Mouse (Mus musculus) heart, adult 2 months (tissue): ENCODE data around the gene Smc6. TPM values are rescaled to one million over a fixed set of nuclear protein-coding genes. Genes with fewer than 3 reads are reported as not detected.

Source experiments
- DNase-seq, 2 experiments: peaks; one replicate each; pipeline ENCODE4 v3.0.0; 2021
- H3K27ac ChIP-seq: fragments of 200-600 bp; 2 replicates; pipeline ENCODE4 v1.8.1; 2022
- H3K27me3 ChIP-seq: fragments of 200-500 bp; 2 replicates; pipeline ENCODE4 v1.6.1; 2012; ENCODE audit warnings: mild to moderate bottlenecking, low read length, inconsistent platforms, mixed read lengths; ENCODE audit not compliant: control insufficient read depth, insufficient read depth
- H3K36me3 ChIP-seq: fragments of 200-500 bp; 2 replicates; pipeline ENCODE4 v1.6.1; 2012; ENCODE audit warnings: low read length, inconsistent platforms; ENCODE audit not compliant: control insufficient read depth, insufficient read depth
- H3K4me1 ChIP-seq: fragments of 200-500 bp; 2 replicates; pipeline ENCODE4 v1.6.1; 2011; ENCODE audit warnings: low read length; ENCODE audit not compliant: control insufficient read depth, insufficient read depth
- H3K4me3 ChIP-seq: fragments of 200-600 bp; 2 replicates; pipeline ENCODE4 v1.8.1; 2022
- H3K79me2 ChIP-seq: fragments of 200-500 bp; replicated peaks from 2 replicates; pipeline ENCODE4 v1.6.1; 2012; ENCODE audit warnings: mild to moderate bottlenecking, inconsistent platforms, low read length, moderate library complexity, mixed read lengths; ENCODE audit not compliant: control insufficient read depth, insufficient read depth
- H3K9ac ChIP-seq: fragments of 200-500 bp; 2 replicates; pipeline ENCODE4 v1.6.1; 2012; ENCODE audit warnings: low read depth, mild to moderate bottlenecking, control low read depth, inconsistent platforms, low read length, mixed read lengths
- CTCF ChIP-seq: fragments of 200-600 bp; IDR thresholded peaks from 2 replicates; pipeline ENCODE4 v1.8.1; 2022; ENCODE audit warnings: antibody characterized with exemption, mild to moderate bottlenecking, moderate library complexity
- EP300 ChIP-seq: fragments of 200-500 bp; IDR thresholded peaks from 2 replicates; pipeline ENCODE4 v1.6.1; 2011; ENCODE audit warnings: low read depth, low read length, control low read depth; ENCODE audit not compliant: insufficient read depth
- POLR2A ChIP-seq: fragments of 200-500 bp; IDR thresholded peaks from 2 replicates; pipeline ENCODE4 v1.6.1; 2011; ENCODE audit warnings: mild to moderate bottlenecking, low read depth, low read length, control low read depth; ENCODE audit not compliant: insufficient read depth
- WGBS: fragments of 180-500 bp; shearing (Covaris S2); methylation state at CpG from one replicate; pipeline ENCODE4 v1.1.7; 2018; 5-methylcytosine and 5-hydroxymethylcytosine counted together
- intact Hi-C: fragments of 180-260 bp; cut with DNase I; formaldehyde crosslinking; loops from one replicate; pipeline ENCODE4 v1.15.1; 2025
- polyA plus RNA-seq: library from polyadenylated mRNA; depleted of rRNA; stranded (reverse); fragments of >200 nt; gene quantifications from 2 replicates; pipeline ENCODE4 v1.2.3, GENCODE M21; 2012
- total RNA-seq, 2 experiments: library from RNA; stranded (reverse); gene quantifications; 2 replicates each; pipeline ENCODE4 v1.2.3; 2021

Smc6 gene
- total and polyA plus RNA-seq, 3 experiments = 9.3 to 48.3 (median 46.0) TPM

GRCm38 (mm10) chr12:11326483-11326882 is 60.8 kb downstream of the Smc6 start:
- Histone ChIP-seq H3K36me3 (no peaks in the 10 kb centered on the region), H3K4me3 (no peak overlapping the region), H3K79me2 (no peaks in the 10 kb centered on the region), H3K9ac (no peak overlapping the region), H3K27me3 (no peaks in the 10 kb centered on the region), H3K4me1 (no peaks in the 10 kb centered on the region), H3K27ac (no peak overlapping the region)
- TF ChIP-seq EP300 = no peak
- no peak for TF ChIP-seq CTCF
- TF ChIP-seq POLR2A = no peak
- intact Hi-C loops = no loop called here
- no peak for DNase-seq
- WGBS = 85% methylated on average over 3 of the region's 3 CpGs

DNA sequence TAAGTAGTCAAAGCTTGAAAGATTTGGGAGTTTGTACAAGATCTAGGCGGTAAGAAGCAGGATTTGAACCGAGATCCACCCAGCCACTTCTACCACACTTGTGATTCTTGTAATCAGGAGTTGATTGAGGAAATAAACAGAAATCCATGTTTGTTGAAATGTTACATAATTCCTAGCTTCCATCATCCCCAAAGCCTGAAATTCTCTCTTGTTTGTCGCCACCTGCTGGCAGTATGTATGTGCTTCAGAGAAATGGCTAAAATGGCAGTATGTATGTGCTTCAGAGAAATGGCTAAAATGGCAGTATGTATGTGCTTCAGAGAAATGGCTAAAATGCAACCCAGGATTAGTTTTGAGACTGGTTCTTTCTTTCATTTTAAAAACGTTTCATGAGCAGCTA is 71.2 kb downstream of the Smc6 start:
- Histone ChIP-seq H3K27ac (no peak overlapping the region), H3K4me3 (no peak overlapping the region), H3K4me1 (no peaks in the 10 kb centered on the region), H3K27me3 (no peaks in the 10 kb centered on the region), H3K9ac (no peak overlapping the region), H3K79me2 (no peaks in the 10 kb centered on the region), H3K36me3 (no peaks in the 10 kb centered on the region)
- intact Hi-C loops = loop anchor here (2.0 to 5.0 kb wide), 4 partner anchors 22 to 740 kb away; no protein-coding TSS in a partner anchor
- peak; percentile 45 to 53 for DNase-seq
- WGBS = 33% methylated on average over 4 of the region's 4 CpGs
- no peak for TF ChIP-seq EP300
- peak; percentile 90 for TF ChIP-seq CTCF

DNA sequence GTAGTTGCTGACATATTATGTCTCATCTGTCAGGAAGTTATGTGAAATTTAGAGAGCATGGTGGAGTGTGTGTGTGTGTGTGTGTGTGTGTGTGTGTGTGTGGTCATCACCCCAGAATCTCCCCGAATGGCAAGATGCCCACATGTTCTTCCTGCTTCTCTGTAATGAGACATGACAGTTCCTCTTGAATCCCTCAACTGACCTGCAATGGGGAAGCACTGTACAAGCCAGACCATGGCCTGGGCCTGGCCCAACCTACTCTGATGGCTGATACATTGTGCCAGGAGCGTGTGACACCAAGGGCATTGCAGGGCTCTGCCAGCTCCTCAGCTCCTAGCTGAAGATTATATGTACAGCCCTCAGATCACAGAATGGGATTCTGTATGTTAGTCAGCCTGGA is 72.6 kb downstream of the Smc6 start:
- intact Hi-C loops = loop anchor here (5.0 kb wide), 3 partner anchors 141 to 741 kb away; no protein-coding TSS in a partner anchor
- peak in 1 of 2 experiments; percentile 12 for DNase-seq
- no peaks in the 10 kb centered on the region for H3K27me3 ChIP-seq
- H3K79me2 ChIP-seq = no peaks in the 10 kb centered on the region
- TF ChIP-seq EP300 (no peak), POLR2A (no peak), CTCF (no peak)
- no peak overlapping the region for H3K9ac ChIP-seq
- no peak overlapping the region for H3K27ac ChIP-seq
- 73% methylated on average over 2 of the region's 2 CpGs for WGBS
- H3K4me1 ChIP-seq = no peaks in the 10 kb centered on the region
- no peak overlapping the region for H3K4me3 ChIP-seq
- H3K36me3 ChIP-seq = no peaks in the 10 kb centered on the region

DNA sequence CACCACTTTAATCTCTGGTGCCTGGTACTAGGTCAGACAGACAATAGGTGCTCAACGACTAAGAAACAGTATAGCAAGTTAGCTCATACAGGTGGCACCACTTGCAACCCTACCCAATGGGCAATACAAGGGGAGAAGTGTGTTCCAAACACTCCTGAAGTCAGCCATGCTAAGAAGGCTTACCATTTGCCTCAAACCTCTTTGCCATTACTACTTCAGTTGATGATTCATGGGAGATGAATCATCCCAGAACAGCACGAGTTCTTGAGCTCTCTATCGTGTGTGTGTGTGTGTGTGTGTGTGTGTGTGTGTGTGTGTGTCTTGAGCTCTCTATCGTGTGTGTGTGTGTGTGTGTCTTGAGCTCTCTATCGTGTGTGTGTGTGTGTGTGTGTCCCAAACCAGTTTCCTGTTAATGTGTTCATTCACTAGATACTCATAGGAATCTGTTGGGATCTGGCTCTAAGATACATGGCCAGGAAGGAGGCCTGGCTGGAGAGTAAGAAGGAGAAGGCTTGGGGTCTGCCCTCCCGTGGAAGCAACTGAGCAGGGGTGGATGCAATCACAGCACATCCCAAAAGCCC is 76.4 kb downstream of the Smc6 start:
- Histone ChIP-seq H3K9ac (no peak overlapping the region), H3K36me3 (no peaks in the 10 kb centered on the region), H3K4me1 (peaks cover 2% of the 10 kb centered on the region; the same call in 1 of the 2 replicates), H3K79me2 (no peaks in the 10 kb centered on the region), H3K27me3 (no peaks in the 10 kb centered on the region), H3K4me3 (no peak overlapping the region), H3K27ac (no peak overlapping the region)
- intact Hi-C loops = no loop called here
- 52% methylated on average over 6 of the region's 6 CpGs for WGBS
- no peak for DNase-seq
- TF ChIP-seq POLR2A (no peak), EP300 (no peak), CTCF (no peak)

DNA sequence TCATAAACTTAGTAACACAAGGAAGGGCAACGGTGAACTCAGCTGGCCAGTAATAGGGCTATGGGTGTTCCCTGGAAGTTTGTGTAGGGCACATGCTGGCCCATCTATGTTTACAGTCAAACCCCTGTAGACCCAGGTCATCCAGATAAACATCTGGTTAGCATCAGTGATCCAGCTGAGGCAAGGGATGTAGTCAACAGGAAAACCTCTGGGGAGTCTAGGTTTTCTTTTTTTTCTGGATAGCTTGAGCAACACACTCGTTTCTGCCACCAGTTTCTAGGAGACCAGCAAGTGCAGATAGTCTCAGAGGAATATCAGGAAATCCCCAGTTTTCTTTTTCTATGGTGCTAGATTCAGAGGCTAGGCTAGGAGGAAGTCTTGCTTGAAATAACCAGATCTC is 80.3 kb downstream of the Smc6 start:
- Histone ChIP-seq H3K4me3 (no peak overlapping the region), H3K9ac (no peak overlapping the region), H3K36me3 (no peaks in the 10 kb centered on the region), H3K27me3 (no peaks in the 10 kb centered on the region), H3K27ac (no peak overlapping the region), H3K4me1 (peaks cover 2% of the 10 kb centered on the region; the same call in 1 of the 2 replicates), H3K79me2 (no peaks in the 10 kb centered on the region)
- intact Hi-C loops = no loop called here
- 34% methylated on average over 2 of the region's 2 CpGs for WGBS
- TF ChIP-seq CTCF (no peak), POLR2A (no peak), EP300 (no peak)
- DNase-seq = peak in 1 of 2 experiments; percentile 16

DNA sequence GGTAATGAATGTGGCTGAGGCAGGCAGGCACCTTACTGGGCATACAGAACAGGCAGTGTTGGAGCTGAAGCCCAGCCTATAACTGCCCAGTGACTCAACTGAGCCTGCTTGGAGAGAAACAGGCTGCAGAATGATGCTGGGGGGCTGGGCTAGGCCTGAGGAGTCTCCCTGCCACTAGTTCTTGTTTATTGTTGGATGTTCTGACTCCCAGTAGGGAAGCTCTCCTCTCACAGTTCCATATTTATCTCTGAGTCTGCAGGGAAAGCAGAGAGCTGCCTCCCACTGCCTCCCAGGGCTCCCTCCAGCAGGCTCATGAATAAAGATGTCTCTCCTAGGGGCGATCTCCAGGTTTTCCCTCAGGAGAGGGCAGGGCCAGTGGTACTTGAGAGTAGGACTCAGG is 82.7 kb downstream of the Smc6 start:
- no peak overlapping the region for H3K9ac ChIP-seq
- H3K4me1 ChIP-seq = peaks cover 2% of the 10 kb centered on the region; the same call in 1 of the 2 replicates
- no peaks in the 10 kb centered on the region for H3K79me2 ChIP-seq
- DNase-seq = no peak
- no peaks in the 10 kb centered on the region for H3K36me3 ChIP-seq
- intact Hi-C loops = no loop called here
- no peak overlapping the region for H3K4me3 ChIP-seq
- WGBS = 11% methylated on average over 1 of the region's 1 CpGs
- no peak overlapping the region for H3K27ac ChIP-seq
- no peak for TF ChIP-seq EP300
- H3K27me3 ChIP-seq = no peaks in the 10 kb centered on the region
